Mouse (Mus musculus): ENCODE results near the gene Prkacb. TPM values are rescaled to one million over a fixed set of nuclear protein-coding genes. Genes with fewer than 3 reads are reported as not detected.

Prkacb gene
- polyA plus RNA-seq (2012; ENCODE audit: low replicate concordance): 5.5 and 10.1 TPM in 2 replicates

DNA sequence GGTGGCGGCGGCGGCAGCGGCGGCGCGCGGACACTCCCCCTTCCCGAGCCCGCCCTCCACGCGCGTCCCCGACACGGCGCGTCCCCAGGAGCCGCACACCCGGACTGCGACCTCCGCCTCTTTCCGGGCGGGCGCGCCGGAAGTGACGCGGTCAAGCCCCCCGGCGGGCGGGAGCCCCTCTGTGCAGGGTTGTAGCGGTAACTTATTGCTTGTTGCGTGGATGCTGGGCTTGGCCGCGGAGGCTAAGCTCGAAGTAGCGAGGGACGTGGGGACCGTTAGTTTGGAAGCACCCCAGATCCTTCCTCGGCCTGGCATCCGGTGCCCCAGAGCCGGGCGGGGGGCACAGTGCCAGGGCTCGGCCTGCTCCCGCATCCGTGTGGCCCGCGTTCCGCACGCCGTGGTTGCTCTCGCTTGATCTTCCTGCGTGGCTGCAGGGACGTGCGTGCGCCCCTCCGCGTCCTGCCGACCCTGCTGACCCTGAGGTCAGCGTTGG is at the start of gene Prkacb:
Gene Prkacb, minus strand, starts transcription at position 90 of the 493 bp plus-strand sequence.

DNA sequence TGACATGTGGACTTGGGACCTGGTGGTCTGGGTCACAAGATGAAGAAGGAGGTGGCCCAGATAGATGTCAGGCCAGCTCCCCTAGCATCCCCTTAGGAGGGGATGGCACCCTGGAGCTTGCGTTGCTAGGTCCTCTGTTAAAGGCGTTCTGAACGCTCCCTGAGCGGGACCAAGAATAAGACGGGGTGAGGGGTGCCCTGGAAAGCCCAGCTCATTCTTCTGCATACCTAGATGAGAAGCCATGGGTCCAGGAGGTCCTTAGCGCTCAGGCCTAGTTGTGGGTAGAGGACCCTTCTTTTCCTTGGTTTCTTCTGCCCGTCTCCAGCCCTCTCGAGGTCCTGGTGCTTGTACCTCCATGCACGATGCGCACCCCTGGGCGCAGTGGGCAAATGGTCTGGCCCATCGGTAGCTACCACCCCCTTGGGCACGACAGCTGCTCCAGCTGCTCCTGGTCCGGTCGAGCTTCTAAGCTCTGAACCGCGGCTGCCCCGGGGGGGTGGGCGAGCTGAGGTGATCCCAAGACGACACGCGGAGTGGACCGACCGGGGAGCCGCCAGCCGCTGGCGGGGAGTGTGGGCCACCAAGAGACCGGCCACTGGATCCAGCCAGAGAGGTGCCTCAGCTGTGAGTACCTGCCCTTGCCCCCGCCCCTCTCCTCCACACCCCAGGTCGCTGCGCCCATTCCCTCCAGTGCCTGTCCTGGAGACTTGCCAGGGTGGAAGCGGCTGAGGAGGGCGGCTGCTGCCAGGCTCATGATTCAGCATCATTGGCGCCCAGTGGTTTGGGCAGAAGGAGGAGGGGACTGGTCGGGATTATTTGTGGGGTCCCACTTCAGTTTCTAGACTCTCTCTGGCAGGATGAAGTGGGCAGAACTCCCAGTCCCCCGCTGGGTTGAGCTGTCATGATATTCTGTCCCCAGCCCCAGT is 39.4 kb upstream of the Prkacb start, which contains the start of gene Ttll7:
Gene Ttll7, plus strand, starts transcription at position 402 of the 926 bp plus-strand sequence.

DNA sequence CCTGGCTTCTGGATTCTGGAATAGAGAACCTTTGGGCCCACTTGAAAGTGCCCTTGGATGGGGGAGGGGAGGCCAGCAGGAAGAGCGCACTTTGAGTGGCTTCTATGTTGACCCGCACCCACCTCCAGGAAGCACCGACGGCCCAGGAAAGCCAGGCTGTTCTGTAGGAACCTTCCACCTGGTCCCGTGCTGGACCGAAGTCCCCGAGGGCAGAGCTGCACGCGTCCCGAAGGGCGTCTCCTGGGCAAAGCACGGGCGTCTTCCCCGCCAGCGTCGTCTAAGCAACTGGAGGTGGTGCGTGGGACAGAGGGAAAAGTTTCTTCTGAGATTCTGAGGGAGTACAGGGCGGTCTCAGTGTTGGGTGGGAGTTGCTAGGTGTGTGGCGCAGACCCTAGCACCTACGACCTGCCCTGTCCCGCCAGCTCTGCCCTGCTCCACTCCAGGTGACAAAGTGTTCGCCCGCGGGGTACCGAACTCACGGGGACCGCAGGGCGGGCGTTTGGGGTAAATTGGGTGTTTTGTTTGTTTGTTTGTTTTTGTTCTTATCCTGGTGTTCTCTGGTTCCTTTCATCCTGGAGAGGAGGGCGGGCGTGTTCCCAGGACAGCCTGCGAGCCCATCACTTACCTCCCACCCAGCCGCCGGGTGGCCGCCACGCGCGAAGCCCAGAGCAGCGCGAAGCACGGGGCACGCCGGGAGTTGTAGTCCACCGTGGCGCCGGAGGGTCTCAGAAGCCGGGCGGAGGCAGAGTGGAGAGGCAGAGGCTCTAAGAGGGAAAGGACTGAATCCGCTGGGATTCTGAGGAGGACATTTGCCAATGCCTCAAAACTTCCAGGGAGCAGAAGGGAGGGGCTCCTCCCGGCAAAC is 127.7 kb downstream of the Prkacb start, which contains the start of gene Samd13:
Gene Samd13, minus strand, starts transcription at position 782 of the 865 bp plus-strand sequence.

Other genes starting within 250 kb of the Prkacb start
- 0.08 TPM in 1 of 2 replicates, not detected in the other for gene Uox, start 242.6 kb downstream of the Prkacb start, polyA plus RNA-seq (2012; ENCODE audit: low replicate concordance)
- not detected in 2 replicates for gene Dnase2b, start 197.4 kb downstream of the Prkacb start, polyA plus RNA-seq (2012; ENCODE audit: low replicate concordance)
- not detected in 2 replicates for gene 4930503B20Rik, start 161.7 kb downstream of the Prkacb start, polyA plus RNA-seq (2012; ENCODE audit: low replicate concordance)
- not detected in 2 replicates for gene Samd13, start 127.4 kb downstream of the Prkacb start, polyA plus RNA-seq (2012; ENCODE audit: low replicate concordance)
- gene Ttll7, start 39.4 kb upstream of the Prkacb start, polyA plus RNA-seq (2012; ENCODE audit: low replicate concordance): 0.07 TPM in 1 of 2 replicates, not detected in the other

Measured in leukemia stem cell, adult 10-12 weeks (primary cell).